Mouse (Mus musculus) embryo, embryonic 9.5 days (tissue): Measurements from ENCODE around the gene Olfr746.

Source experiments
- DNase-seq: peaks from one replicate; pipeline ENCODE4 v3.0.0-alpha.2; 2017; ENCODE audit errors: extremely low spot score

Olfr746 gene

DNA sequence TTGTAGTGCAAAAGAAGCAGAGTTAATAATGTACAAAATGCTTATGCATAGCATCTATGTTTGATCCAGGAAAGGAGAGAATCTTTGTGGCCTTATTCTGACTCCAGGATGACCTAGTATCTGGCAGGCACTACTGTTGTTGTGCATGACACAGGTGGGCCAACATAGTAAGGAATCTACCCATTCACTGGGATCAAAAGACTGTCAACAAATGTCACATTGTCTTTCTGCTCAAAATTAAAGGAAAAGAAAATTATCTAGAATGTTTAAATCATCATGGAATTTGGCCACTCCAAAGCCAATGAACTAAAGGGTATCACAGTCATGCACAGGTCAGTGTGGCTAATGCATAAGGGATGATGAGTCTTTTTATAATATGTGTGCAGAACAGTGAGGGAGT lies at the start of gene Olfr746:
TSS of gene Olfr746 (plus strand) at position 301 of the 400 bp plus-strand sequence.
- DNase-seq: no peak

DNA sequence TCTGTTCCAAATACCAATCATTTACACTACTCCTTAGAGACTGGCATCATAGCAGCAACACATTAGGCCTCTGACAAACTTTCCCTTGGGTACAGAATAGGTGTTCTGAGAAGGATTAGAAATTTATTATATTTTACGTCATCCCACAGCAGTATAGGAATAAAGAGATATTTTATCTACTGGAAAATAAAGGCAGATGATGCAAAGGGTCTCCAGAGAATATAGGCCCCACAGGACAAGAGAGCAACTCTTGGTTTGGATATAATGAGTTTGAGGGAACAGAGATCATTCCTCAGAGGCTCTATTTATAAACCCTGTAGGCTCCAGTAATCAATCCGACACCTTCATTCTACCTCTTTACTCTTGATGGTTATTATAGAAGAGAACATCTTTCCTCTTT lies 32.3 kb upstream of the Olfr746 start, which contains the start of gene Olfr744:
TSS of gene Olfr744 (plus strand) at position 301 of the 400 bp plus-strand sequence.
- DNase-seq: no peak

DNA sequence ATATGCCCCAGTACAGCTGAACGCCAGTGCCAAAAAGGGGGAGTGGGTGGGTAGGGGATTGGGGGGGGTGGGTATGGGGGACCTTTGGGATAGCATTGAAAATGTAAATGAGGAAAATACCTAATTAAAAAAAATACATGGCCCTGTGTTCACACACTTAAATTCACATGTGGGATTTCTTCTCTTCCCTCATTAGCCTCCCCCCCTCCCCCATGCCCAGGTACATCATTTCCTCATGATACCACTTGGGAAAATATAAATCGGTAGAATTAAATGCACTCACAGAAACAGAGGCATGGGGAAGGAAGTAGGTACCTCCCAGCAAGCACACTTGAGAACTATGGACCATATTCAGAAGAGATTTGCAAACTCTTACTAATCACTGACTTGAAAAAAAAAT lies 7.8 kb upstream of the Olfr746 start, which contains the start of gene Olfr745:
TSS of gene Olfr745 (plus strand) at position 301 of the 400 bp plus-strand sequence.
- DNase-seq: no peak

DNA sequence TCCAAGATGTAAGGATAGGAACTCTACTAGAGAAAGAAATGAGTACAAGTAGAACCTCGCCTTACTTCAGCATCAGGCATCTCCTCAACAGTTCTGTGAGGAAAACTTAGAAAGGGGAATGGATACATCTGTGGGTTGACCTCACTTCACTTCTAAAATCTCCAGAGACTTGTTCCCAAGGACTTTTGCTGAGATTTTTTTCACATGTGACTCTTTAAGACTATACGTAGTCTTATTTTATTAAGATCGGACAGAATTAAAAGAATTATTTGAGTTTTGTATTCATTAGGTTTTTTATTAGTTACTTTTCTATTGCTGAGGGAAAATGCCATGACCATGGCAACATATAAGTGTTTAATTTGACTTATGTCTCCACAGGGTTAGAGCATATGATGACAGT lies 46.2 kb downstream of the Olfr746 start, which contains the start of gene Olfr747:
TSS of gene Olfr747 (minus strand) at position 101 of the 400 bp plus-strand sequence.
- no peak for DNase-seq
